Mouse (Mus musculus): Measurements from ENCODE around the gene Majin. TPM values are rescaled to one million over a fixed set of nuclear protein-coding genes. Genes with fewer than 3 reads are reported as not detected.
A peak's percentile ranks its signal among the peaks of the same experiment; 100 is the strongest.

The Majin gene
- total and polyA plus RNA-seq, 3 experiments: not detected

DNA sequence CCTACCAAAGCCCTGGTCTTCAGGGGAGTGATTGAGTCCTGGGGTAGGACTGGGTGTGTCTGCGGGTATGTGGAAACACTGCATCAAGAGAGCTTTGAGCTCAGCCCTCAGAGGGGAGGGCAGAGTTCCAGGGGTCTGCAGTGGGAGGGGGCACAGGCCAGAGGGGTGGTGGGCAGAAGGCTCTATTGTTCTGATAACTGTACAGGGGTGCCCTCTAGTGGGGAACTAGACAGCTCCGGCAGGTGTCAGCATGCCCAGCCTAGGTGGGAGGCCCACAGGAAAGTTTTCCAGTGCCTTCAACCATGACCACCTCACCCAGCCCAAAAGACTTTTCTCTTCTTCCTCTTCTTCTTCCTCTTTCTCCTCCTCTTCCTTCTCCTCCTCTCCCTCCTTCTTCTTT, 76.2 kb downstream of the Majin start:
- in situ Hi-C loops (cut with MboI; ENCODE audit: low pct_ligation_motif_present, low pct_unique_long_range_greater_than_20kb, low sequenced_read_pairs) (loop anchor here (5.0 kb wide), 1 partner anchor 47 kb away; the partner anchor contains the start of gene Cdc42bpg), dilution Hi-C loops (cut with MboI; ENCODE audit: extremely low pct_ligation_motif_present, extremely low pct_unique_long_range_greater_than_20kb, low sequenced_read_pairs) (no loop called here)
- Histone ChIP-seq H3K27me3 (replicated peaks) (no peaks in the 10 kb centered on the region), H3K27ac (ENCODE audit: insufficient read depth, low read depth) (no peak overlapping the region), H3K79me2 (replicated peaks; ENCODE audit: control insufficient read depth, extremely low read depth, insufficient read depth, poor library complexity, severe bottlenecking) (no peaks in the 10 kb centered on the region), H3K4me3 (replicated peaks in 1 of 3; ENCODE audit: low read depth in 2 of 3, low read length in 2 of 3, poor library complexity in 1 of 3) (no peak overlapping the region), H3K36me3 (replicated peaks in 1 of 2; ENCODE audit: control insufficient read depth in 1 of 2, insufficient read depth in 1 of 2, low read length in 1 of 2) (peaks cover 51 to 78% of the 10 kb centered on the region in 2 experiments), H3K9me3 (replicated peaks; ENCODE audit: low read length) (peaks cover 3% of the 10 kb centered on the region), H3K4me2 (ENCODE audit: insufficient read depth, low read depth, poor library complexity, severe bottlenecking) (no peak overlapping the region), H3K9ac (ENCODE audit: insufficient read depth, low read depth) (no peak overlapping the region), H3K4me1 (ENCODE audit: control insufficient read depth in 1 of 2, insufficient read depth in 2 of 2) (peaks cover 0 to 8% of the 10 kb centered on the region in 2 experiments; a peak in 1 of 4 replicates)
- TF ChIP-seq POLR2A (IDR thresholded peaks at IDR 0.05; ENCODE audit: low read depth, low read length) (no peak), PAX5 (IDR thresholded peaks at IDR 0.05; ENCODE audit: low read length) (no peak), MAFK (IDR thresholded peaks at IDR 0.05; ENCODE audit: insufficient replicate concordance, low read length) (no peak), CTCF (conservative IDR thresholded peaks at IDR 0.05 in 1 of 2, IDR thresholded peaks at IDR 0.05 in 1 of 2; ENCODE audit: low read depth in 2 of 2, low read length in 2 of 2) (peak in 1 of 2 experiments; percentile 68; a peak in 2 of 4 replicates), RAD21 (IDR thresholded peaks at IDR 0.05; ENCODE audit: low read depth, low read length) (peak; percentile 52), JUND (conservative IDR thresholded peaks at IDR 0.05; ENCODE audit: low read depth, low read length) (no peak), CHD2 (IDR thresholded peaks at IDR 0.05; ENCODE audit: low read length) (no peak), JUN (IDR thresholded peaks at IDR 0.05; ENCODE audit: insufficient read depth, low read depth, low read length) (no peak), SIN3A (IDR thresholded peaks at IDR 0.05; ENCODE audit: low read length) (no peak), CHD1 (IDR thresholded peaks at IDR 0.05; ENCODE audit: low read depth, low read length) (no peak), TCF12 (IDR thresholded peaks at IDR 0.05; ENCODE audit: low read depth, low read length) (no peak), SMC3 (IDR thresholded peaks at IDR 0.05; ENCODE audit: low read depth, low read length) (peak; percentile 61), EP300 (IDR thresholded peaks at IDR 0.05; ENCODE audit: low read length) (no peak), ZKSCAN1 (IDR thresholded peaks at IDR 0.05; ENCODE audit: borderline replicate concordance, low read depth, low read length) (no peak), MEF2A (IDR thresholded peaks at IDR 0.05; ENCODE audit: borderline replicate concordance, low read depth, low read length) (no peak)
- no peak for DNase-seq (ENCODE audit: extremely low read depth)

DNA sequence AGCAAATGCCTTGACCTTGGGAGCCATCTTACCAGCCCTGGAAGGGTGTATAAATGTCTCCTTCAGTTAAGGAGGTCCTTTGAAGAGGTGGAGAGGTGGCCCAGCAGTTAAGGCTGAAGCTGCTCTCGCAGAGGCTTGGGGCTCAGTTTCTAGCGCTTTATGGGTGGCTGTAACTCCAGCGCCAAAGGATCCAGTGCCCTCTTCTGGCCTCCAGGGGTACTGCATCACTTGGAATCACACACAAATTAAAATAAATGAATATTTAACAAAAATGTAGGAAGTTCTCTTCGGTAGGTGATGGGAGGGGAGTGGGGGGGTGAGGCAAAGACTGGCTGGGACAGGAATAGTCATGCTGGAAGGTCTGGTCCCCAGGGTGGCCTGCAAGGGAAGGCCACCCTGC, 76.8 kb downstream of the Majin start:
- Histone ChIP-seq H3K27me3 (replicated peaks) (no peaks in the 10 kb centered on the region), H3K27ac (ENCODE audit: insufficient read depth, low read depth) (no peak overlapping the region), H3K4me1 (ENCODE audit: control insufficient read depth in 1 of 2, insufficient read depth in 2 of 2) (peaks cover 0 to 8% of the 10 kb centered on the region in 2 experiments; a peak in 1 of 4 replicates), H3K4me3 (replicated peaks in 1 of 3; ENCODE audit: low read depth in 2 of 3, low read length in 2 of 3, poor library complexity in 1 of 3) (no peak overlapping the region), H3K4me2 (ENCODE audit: insufficient read depth, low read depth, poor library complexity, severe bottlenecking) (no peak overlapping the region), H3K36me3 (replicated peaks in 1 of 2; ENCODE audit: control insufficient read depth in 1 of 2, insufficient read depth in 1 of 2, low read length in 1 of 2) (peaks cover 46 to 73% of the 10 kb centered on the region in 2 experiments), H3K9ac (ENCODE audit: insufficient read depth, low read depth) (no peak overlapping the region), H3K9me3 (replicated peaks; ENCODE audit: low read length) (peaks cover 3% of the 10 kb centered on the region), H3K79me2 (replicated peaks; ENCODE audit: control insufficient read depth, extremely low read depth, insufficient read depth, poor library complexity, severe bottlenecking) (no peaks in the 10 kb centered on the region)
- DNase-seq (ENCODE audit: extremely low read depth): no peak
- in situ Hi-C loops (cut with MboI; ENCODE audit: low pct_ligation_motif_present, low pct_unique_long_range_greater_than_20kb, low sequenced_read_pairs): loop anchor here (5.0 kb wide), 1 partner anchor 46 kb away; the partner anchor contains the start of gene Cdc42bpg
- TF ChIP-seq MEF2A (IDR thresholded peaks at IDR 0.05; ENCODE audit: borderline replicate concordance, low read depth, low read length) (no peak), CTCF (conservative IDR thresholded peaks at IDR 0.05 in 1 of 2, IDR thresholded peaks at IDR 0.05 in 1 of 2; ENCODE audit: low read depth in 2 of 2, low read length in 2 of 2) (peak in 1 of 2 experiments; percentile 29)
- dilution Hi-C loops (cut with MboI; ENCODE audit: extremely low pct_ligation_motif_present, extremely low pct_unique_long_range_greater_than_20kb, low sequenced_read_pairs): no loop called here

Data from CH12.LX (cell line).